Mouse (Mus musculus) heart, embryonic 12.5 days (tissue): ENCODE data around the gene Olfr469. TPM values are rescaled to one million over a fixed set of nuclear protein-coding genes. Genes with fewer than 3 reads are reported as not detected.
"Not testable (repeated sequence)": the region's sequence is repeated elsewhere in the genome, so short reads cannot be mapped to it uniquely, and the experiment has no call there.

Experiments
- ATAC-seq: fragments of 200-750 bp; cut with Nextera tagmentation; 2 replicates; pipeline ENCODE4 v1.8.0; 2017; ENCODE audit warnings: moderate TSS enrichment, moderate library complexity; ENCODE audit not compliant: insufficient number of reproducible peaks, low FRiP score
- H3K27ac ChIP-seq: fragments of 300-500 bp; sonication (generic); 2 replicates; pipeline ENCODE4 v1.5.1; 2016; ENCODE audit warnings: mild to moderate bottlenecking, moderate library complexity; ENCODE audit not compliant: poor library complexity, severe bottlenecking
- H3K27me3 ChIP-seq: fragments of 300-500 bp; sonication (generic); replicated peaks from 2 replicates; pipeline ENCODE4 v1.6.1; 2016; ENCODE audit warnings: mild to moderate bottlenecking, moderate library complexity
- H3K36me3 ChIP-seq: fragments of 300-500 bp; sonication (generic); 2 replicates; pipeline ENCODE4 v1.6.1; 2016; ENCODE audit warnings: mild to moderate bottlenecking, moderate library complexity
- H3K4me1 ChIP-seq: fragments of 300-500 bp; sonication (generic); replicated peaks from 2 replicates; pipeline ENCODE4 v1.6.1; 2016; ENCODE audit warnings: mild to moderate bottlenecking
- H3K4me2 ChIP-seq: fragments of 300-500 bp; sonication (generic); 2 replicates; pipeline ENCODE4 v1.6.1; 2016; ENCODE audit warnings: mild to moderate bottlenecking, moderate library complexity
- H3K4me3 ChIP-seq: fragments of 300-500 bp; sonication (generic); 2 replicates; pipeline ENCODE4 v1.5.1; 2016; ENCODE audit warnings: mild to moderate bottlenecking
- H3K9ac ChIP-seq: fragments of 300-500 bp; sonication (generic); 2 replicates; pipeline ENCODE4 v1.6.1; 2016; ENCODE audit warnings: mild to moderate bottlenecking, moderate library complexity
- H3K9me3 ChIP-seq: fragments of 300-500 bp; sonication (generic); replicated peaks from 2 replicates; pipeline ENCODE4 v1.6.1; 2016; ENCODE audit warnings: mild to moderate bottlenecking, moderate library complexity
- WGBS: fragments of 180-500 bp; shearing (Covaris S2); methylation state at CpG from one replicate; pipeline ENCODE4 v1.1.7; 2016; 5-methylcytosine and 5-hydroxymethylcytosine counted together
- polyA plus RNA-seq: library from polyadenylated mRNA; unstranded; fragments of >200 nt; fragmentation: Nextera tagmentation; extraction: Ambion mirVana; gene quantifications from 2 replicates; pipeline ENCODE4 v1.2.1, GENCODE M21; 2016

Olfr469 gene
- not detected in 2 replicates for polyA plus RNA-seq

DNA sequence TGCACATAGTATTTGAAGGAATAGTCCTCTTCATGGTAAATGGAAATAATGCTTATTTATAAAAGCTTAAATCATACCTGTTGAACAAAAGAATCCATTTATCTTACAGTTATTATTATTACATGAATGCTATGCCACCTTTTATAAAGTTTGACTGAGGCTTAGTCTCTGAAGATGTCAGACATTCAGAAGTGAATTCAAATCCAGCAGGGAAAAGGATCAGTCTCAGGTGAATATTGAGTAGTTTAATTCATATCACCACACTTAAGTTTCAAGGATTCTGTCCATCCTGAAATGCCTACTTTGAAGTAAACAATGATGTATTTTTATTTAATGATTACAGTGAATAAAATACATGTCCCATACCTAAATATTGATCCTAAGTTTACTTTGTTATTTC is at the start of gene Olfr469:
Gene Olfr469, minus strand, starts transcription at position 101 of the 400 bp plus-strand sequence.
- not testable (repeated sequence) for ATAC-seq, H3K9me3 ChIP-seq, H3K4me2 ChIP-seq, H3K36me3 ChIP-seq, H3K4me1 ChIP-seq, H3K9ac ChIP-seq, H3K4me3 ChIP-seq, H3K27me3 ChIP-seq, H3K27ac ChIP-seq

DNA sequence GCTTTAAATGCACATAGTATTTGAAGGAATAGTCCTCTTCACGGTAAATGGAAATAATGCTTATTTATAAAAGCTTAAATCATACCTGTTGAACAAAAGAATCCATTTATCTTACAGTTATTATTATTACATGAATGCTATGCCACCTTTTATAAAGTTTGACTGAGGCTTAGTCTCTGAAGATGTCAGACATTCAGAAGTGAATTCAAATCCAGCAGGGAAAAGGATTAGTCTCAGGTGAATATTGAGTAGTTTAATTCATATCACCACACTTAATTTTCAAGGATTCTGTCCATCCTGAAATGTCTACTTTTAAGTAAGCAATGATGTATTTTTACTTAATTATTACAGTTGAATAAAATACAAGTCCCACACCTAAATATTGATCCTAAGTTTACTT is 22.0 kb upstream of the Olfr469 start, which contains the start of gene Olfr470:
Gene Olfr470, minus strand, starts transcription at position 101 of the 400 bp plus-strand sequence.
- 68% methylated on average over 1 of the region's 1 CpGs for WGBS
- not testable (repeated sequence) for H3K9ac ChIP-seq, H3K27ac ChIP-seq, H3K9me3 ChIP-seq, H3K4me3 ChIP-seq, ATAC-seq, H3K4me2 ChIP-seq, H3K27me3 ChIP-seq, H3K36me3 ChIP-seq, H3K4me1 ChIP-seq

DNA sequence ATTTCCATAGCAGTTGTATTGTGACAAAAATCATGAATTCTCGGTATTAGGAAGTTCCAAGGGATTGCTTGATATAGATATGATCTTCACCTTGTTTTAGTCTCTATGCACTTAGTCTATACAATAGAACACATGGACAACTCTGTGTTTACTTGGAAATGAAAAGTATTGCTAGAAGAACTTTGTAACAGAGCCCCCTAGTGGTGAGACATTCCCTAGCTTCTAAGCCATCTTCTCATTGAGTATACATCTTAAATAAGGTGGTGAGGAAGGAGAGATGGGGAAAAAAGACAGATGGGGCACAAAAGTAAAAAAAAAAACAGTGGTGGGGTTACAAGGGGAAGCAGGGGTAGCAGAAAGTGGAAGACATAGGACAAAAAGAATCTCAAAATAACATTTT is 16.4 kb upstream of the Olfr469 start:
- Histone ChIP-seq H3K9me3 (no peaks in the 10 kb centered on the region), H3K36me3 (no peaks in the 10 kb centered on the region), H3K27ac (no peak overlapping the region), H3K4me1 (no peaks in the 10 kb centered on the region), H3K4me2 (no peak overlapping the region), H3K27me3 (no peaks in the 10 kb centered on the region), H3K4me3 (no peak overlapping the region), H3K9ac (no peak overlapping the region)
- ATAC-seq, result no peak
- WGBS, result 58% methylated on average over 1 of the region's 1 CpGs

DNA sequence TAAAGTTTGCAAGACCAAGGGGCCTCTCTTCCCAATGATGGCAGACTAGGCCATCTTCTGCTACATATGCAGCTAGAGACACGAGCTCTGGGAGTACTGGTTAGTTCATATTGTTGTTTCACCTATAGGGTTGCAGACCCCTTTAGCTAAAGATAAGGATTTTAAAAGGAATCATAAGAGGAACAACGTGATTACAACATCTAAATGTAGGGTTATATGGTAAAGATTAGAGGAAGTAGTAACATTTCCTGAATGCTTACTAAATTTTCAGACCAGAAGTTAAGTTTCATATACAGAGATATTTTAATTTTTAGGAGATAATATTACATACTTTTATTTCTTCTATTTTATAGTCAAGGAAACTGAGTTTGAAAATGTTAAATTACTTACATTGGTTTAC is 1.5 kb downstream of the Olfr469 start:
- not testable (repeated sequence) for H3K4me3 ChIP-seq, H3K27ac ChIP-seq, H3K9ac ChIP-seq, ATAC-seq, H3K4me1 ChIP-seq, H3K36me3 ChIP-seq, H3K27me3 ChIP-seq, H3K4me2 ChIP-seq, H3K9me3 ChIP-seq
- WGBS, result 48% methylated on average over 2 of the region's 2 CpGs

DNA sequence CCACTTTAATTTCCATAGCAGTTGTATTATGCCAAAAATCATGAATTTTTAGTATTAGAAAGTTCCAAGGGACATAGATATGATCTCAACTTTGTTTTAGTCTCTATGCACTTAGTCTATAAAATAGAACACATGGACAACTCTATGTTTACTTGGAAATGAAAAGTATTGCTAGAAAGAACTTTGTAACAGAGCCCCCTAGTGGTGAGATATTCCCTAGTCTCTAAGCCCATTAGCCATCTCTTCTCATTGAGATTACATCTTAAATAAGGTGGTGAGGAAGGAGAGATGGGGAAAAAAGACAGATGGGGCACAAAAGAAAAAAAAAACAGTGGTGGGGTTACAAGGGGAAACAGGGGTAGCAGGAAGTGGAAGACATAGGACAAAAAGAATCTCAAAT is 5.9 kb downstream of the Olfr469 start:
- no peak overlapping the region for H3K4me2 ChIP-seq
- no peaks in the 10 kb centered on the region for H3K4me1 ChIP-seq
- H3K27ac ChIP-seq, result no peak overlapping the region
- H3K36me3 ChIP-seq, result no peaks in the 10 kb centered on the region
- H3K9ac ChIP-seq, result no peak overlapping the region
- no peak overlapping the region for H3K4me3 ChIP-seq
- ATAC-seq, result no peak
- no peaks in the 10 kb centered on the region for H3K9me3 ChIP-seq
- H3K27me3 ChIP-seq, result no peaks in the 10 kb centered on the region

DNA sequence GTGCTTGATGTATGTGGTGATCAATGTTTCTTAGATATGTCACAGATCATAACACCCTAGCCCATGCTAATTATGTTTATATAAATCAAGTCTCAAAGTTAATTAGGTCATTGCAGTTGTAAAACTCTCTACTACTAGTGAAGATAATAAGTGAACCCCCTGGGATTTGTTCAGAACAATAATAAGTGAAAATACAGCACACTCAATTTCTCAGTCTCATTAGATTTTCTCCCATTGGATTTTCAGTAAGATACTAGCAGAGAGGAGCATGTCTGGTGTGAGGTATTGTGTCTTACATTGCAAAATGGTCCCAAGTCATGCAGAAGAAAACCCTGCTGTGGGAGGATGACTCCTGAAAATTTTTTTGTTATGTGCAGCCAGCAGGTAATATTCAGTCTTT is 13.4 kb downstream of the Olfr469 start, which contains the start of gene Olfr467:
Gene Olfr467, plus strand, starts transcription at position 301 of the 400 bp plus-strand sequence.
- ATAC-seq, result no peak

DNA sequence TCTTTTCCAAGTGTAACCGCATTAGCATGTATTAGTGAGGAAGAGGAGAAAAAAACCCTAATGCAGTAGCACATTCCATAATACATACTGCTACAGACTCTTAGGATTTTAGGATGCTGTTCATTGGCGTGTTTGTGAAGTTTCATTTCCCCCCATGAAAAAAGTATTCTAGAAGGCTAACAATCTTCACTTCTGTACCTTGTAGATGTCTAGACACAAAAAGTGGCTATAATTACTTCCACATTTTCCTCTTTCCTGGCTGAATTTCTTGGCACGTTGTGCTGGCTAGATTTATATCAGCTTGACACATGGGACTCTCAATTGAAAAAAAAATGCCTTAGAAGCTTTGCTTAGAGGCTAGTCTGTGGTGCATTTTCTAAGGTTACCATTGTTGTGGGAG is 23.2 kb downstream of the Olfr469 start:
- H3K9ac ChIP-seq, result no peak overlapping the region
- no peak overlapping the region for H3K4me3 ChIP-seq
- H3K9me3 ChIP-seq, result 0 out of 2 replicates have a peak, but pooled peaks cover 4% of the 10 kb centered on the region
- H3K4me2 ChIP-seq, result no peak overlapping the region
- 63% methylated on average over 3 of the region's 3 CpGs for WGBS
- no peak overlapping the region for H3K27ac ChIP-seq
- H3K27me3 ChIP-seq, result no peaks in the 10 kb centered on the region
- H3K4me1 ChIP-seq, result no peaks in the 10 kb centered on the region
- ATAC-seq, result no peak
- H3K36me3 ChIP-seq, result no peaks in the 10 kb centered on the region

More for the DNA sequence above, 13.4 kb downstream of the Olfr469 start, which contains the start of gene Olfr467:
- Histone ChIP-seq H3K27ac (no peak within 1 kb of the TSS), H3K4me1 (no peaks in the 10 kb centered on the region), H3K4me3 (no peak within 1 kb of the TSS), H3K4me2 (no peak within 1 kb of the TSS), H3K36me3 (no peaks in the 10 kb centered on the region), H3K9ac (no peak within 1 kb of the TSS), H3K9me3 (no peaks in the 10 kb centered on the region), H3K27me3 (no peaks in the 10 kb centered on the region)

DNA sequence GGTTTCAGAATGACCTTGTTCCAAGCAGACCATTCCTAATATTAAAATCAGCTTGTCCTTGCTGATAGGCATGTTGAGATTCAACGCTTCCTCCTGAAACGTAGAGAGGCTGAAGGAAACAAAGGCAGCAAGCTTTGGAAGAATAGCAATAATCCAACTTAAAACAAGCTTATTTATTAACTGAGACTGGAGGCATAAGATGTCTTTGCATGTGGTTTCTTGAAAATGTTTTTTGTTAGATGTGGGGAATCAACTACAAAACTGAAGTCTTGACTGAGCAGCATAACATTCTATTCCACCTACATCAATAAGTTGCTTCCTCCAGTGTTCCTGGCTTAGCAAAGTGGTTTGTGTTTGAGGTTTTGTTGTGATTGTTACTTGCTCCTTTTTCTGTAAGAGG is 24.2 kb downstream of the Olfr469 start, which contains the start of gene Ovch2:
Gene Ovch2, minus strand, starts transcription at position 101 of the 400 bp plus-strand sequence.
- Histone ChIP-seq H3K36me3 (no peaks in the 10 kb centered on the region), H3K4me2 (no peak within 1 kb of the TSS), H3K27ac (no peak within 1 kb of the TSS), H3K27me3 (no peaks in the 10 kb centered on the region), H3K4me1 (no peaks in the 10 kb centered on the region), H3K9me3 (0 out of 2 replicates have a peak, but pooled peaks cover 1% of the 10 kb centered on the region), H3K4me3 (no peak within 1 kb of the TSS), H3K9ac (no peak within 1 kb of the TSS)
- 85% methylated on average over 2 of the region's 2 CpGs for WGBS
- no peak for ATAC-seq

DNA sequence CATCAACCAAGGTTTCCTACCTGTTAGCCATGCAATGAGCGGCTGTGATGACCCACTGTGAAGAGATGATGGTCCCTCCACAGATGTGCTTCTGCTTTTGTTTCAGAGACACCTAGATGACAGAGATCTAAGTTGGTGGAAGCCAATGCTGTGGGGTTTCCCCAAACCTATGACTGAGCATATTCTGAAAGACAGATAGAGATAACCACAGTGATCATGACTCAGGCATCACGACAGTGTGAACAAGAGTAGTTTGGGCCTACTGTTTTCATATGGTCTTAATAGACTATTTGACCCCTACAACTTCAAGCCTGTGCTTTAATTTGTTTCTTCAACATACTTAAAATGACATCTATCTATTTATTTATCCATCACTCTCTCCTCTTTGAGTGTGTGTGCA is 28.8 kb downstream of the Olfr469 start:
- no peak overlapping the region for H3K4me2 ChIP-seq
- ATAC-seq, result no peak
- H3K36me3 ChIP-seq, result no peaks in the 10 kb centered on the region
- H3K27ac ChIP-seq, result no peak overlapping the region
- 69% methylated on average over 2 of the region's 2 CpGs for WGBS
- no peak overlapping the region for H3K9ac ChIP-seq
- H3K9me3 ChIP-seq, result no peaks in the 10 kb centered on the region
- no peaks in the 10 kb centered on the region for H3K27me3 ChIP-seq
- H3K4me1 ChIP-seq, result no peaks in the 10 kb centered on the region
- no peak overlapping the region for H3K4me3 ChIP-seq

DNA sequence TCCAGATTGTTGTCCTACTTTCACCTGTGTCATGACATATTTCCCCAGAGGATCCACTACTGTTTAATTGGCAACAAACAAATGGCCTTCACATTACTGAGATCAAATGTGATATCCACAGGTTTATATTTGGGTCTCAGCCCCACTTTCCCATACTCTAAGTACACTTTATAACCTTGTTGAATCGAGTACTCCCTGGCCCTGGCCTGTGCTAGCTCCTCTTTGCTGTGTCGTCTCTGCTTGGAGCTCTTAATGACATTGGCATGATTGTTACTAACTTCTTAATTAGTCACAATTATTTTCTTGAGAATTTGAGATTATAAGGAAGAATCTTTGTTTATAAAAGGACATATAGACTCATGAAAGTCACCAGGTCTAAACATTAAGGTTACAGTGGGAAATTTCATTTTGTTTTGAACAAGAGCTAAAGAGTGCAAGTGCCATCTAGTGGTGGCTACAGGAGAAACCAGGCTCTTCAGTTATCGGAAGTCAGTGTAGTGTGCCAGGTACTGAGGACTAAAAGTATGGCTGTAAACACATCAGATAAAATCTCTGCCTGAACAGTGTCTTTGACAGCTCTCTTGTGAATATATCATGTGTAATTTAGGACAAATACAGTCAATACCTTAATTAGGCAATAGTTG is 37.2 kb downstream of the Olfr469 start:
- no peak overlapping the region for H3K9ac ChIP-seq
- H3K4me2 ChIP-seq, result no peak overlapping the region
- H3K36me3 ChIP-seq, result no peaks in the 10 kb centered on the region
- H3K27me3 ChIP-seq, result no peaks in the 10 kb centered on the region
- 58% methylated on average over 3 of the region's 3 CpGs for WGBS
- H3K4me3 ChIP-seq, result no peak overlapping the region
- H3K27ac ChIP-seq, result no peak overlapping the region
- no peak for ATAC-seq
- no peaks in the 10 kb centered on the region for H3K9me3 ChIP-seq
- no peaks in the 10 kb centered on the region for H3K4me1 ChIP-seq

DNA sequence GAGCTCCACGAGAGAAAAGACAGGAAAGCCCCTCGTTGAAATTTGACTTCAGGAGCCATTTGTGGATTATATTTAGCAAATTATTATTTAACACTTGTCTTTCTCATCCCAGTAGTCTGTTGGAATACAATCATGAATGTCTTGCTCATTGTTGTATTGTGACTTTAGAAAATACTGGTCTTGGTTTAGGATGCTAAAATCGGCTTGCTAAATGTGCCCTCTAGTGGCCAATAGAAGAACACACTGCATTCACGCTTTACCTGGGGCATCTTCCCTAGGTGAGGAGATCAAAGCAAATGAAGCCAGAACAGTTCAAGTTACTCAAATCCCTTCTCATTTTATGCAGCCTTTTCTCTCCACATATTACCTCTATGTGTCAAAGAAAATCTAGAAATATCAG is 45.7 kb downstream of the Olfr469 start:
- Histone ChIP-seq H3K4me2 (no peak overlapping the region), H3K9me3 (no peaks in the 10 kb centered on the region), H3K27me3 (no peaks in the 10 kb centered on the region), H3K4me3 (no peak overlapping the region), H3K27ac (no peak overlapping the region), H3K36me3 (no peaks in the 10 kb centered on the region), H3K9ac (no peak overlapping the region), H3K4me1 (no peaks in the 10 kb centered on the region)
- WGBS, result 36% methylated on average over 4 of the region's 4 CpGs
- ATAC-seq, result no peak

DNA sequence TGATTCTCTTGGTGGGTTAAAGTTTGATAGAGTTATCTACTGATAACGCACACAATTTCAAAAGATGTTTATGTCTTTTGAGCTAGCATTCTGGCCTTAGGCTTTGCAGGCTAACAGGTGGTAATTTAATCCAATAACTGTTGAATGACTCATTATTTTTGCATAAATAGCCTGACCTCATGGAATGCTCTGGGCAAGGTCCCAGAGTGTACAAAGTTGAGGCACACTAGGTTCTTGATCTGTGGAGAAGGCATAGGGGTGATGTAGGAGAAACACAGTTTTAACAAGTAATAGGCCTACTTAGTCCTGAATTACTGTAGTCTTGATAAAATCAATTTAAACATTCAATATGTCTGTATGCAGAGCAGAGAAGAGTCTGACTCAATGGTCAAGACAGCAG is 47.1 kb downstream of the Olfr469 start:
- no peak for ATAC-seq
- 70% methylated on average over 1 of the region's 1 CpGs for WGBS

More for the DNA sequence above, 47.1 kb downstream of the Olfr469 start:
- Histone ChIP-seq H3K9ac (no peak overlapping the region), H3K4me1 (no peaks in the 10 kb centered on the region), H3K36me3 (no peaks in the 10 kb centered on the region), H3K4me2 (no peak overlapping the region), H3K27me3 (no peaks in the 10 kb centered on the region), H3K27ac (no peak overlapping the region), H3K9me3 (no peaks in the 10 kb centered on the region), H3K4me3 (no peak overlapping the region)
